Mouse (Mus musculus): ENCODE data around the gene Zfp114.

- TF ChIP-seq POLR2A (IDR thresholded peaks at IDR 0.05; ENCODE audit: insufficient read depth, low read length), result no peak
- TF ChIP-seq CTCF (IDR thresholded peaks at IDR 0.05; ENCODE audit: low read depth, low read length), result no peak
These were observed 14.2 kb downstream of the Zfp114 start for GRCm38 (mm10) chr7:24188901-24189570.
